Mouse (Mus musculus): ENCODE measurements around the gene Efna3.
A peak's percentile ranks its signal among the peaks of the same experiment; 100 is the strongest.

The Efna3 gene

GRCm38 (mm10) chr3:89300514-89300913, 22.3 kb downstream of the Efna3 start:
- peaks cover 17% of the 10 kb centered on the region; the same call in 1 of the 2 replicates for H3K27me3 ChIP-seq (ENCODE audit: insufficient read depth, low read length)
- no peaks in the 10 kb centered on the region for H3K36me3 ChIP-seq (ENCODE audit: insufficient read depth, low read length)
- H3K4me1 ChIP-seq (replicated peaks; ENCODE audit: low read depth, low read length), result peaks cover 41% of the 10 kb centered on the region
- H3K4me3 ChIP-seq (replicated peaks; ENCODE audit: low read length), result no peak overlapping the region
- TF ChIP-seq NANOG (IDR thresholded peaks at IDR 0.05; ENCODE audit: borderline replicate concordance, low read length) (no peak), POU5F1 (IDR thresholded peaks at IDR 0.05; ENCODE audit: borderline replicate concordance, low read length) (no peak), CTCF (conservative IDR thresholded peaks at IDR 0.05; ENCODE audit: low read length) (no peak)
- no peaks in the 10 kb centered on the region for H3K9me3 ChIP-seq (ENCODE audit: low read length)

GRCm38 (mm10) chr3:89300071-89300470, 22.7 kb downstream of the Efna3 start:
- no peaks in the 10 kb centered on the region for H3K36me3 ChIP-seq (ENCODE audit: insufficient read depth, low read length)
- peaks cover 17% of the 10 kb centered on the region; the same call in 1 of the 2 replicates for H3K27me3 ChIP-seq (ENCODE audit: insufficient read depth, low read length)
- peak overlapping the region; percentile 48; the same call in 1 of the 2 replicates for H3K4me3 ChIP-seq (replicated peaks; ENCODE audit: low read length)
- TF ChIP-seq POU5F1 (IDR thresholded peaks at IDR 0.05; ENCODE audit: borderline replicate concordance, low read length) (no peak), NANOG (IDR thresholded peaks at IDR 0.05; ENCODE audit: borderline replicate concordance, low read length) (no peak), CTCF (conservative IDR thresholded peaks at IDR 0.05; ENCODE audit: low read length) (no peak)
- H3K4me1 ChIP-seq (replicated peaks; ENCODE audit: low read depth, low read length), result peaks cover 37% of the 10 kb centered on the region
- no peaks in the 10 kb centered on the region for H3K9me3 ChIP-seq (ENCODE audit: low read length)

- Histone ChIP-seq H3K36me3 (ENCODE audit: insufficient read depth, low read length) (no peaks in the 10 kb centered on the region), H3K4me1 (replicated peaks; ENCODE audit: low read depth, low read length) (peaks cover 31% of the 10 kb centered on the region), H3K27me3 (ENCODE audit: insufficient read depth, low read length) (peaks cover 14% of the 10 kb centered on the region; the same call in 1 of the 2 replicates), H3K4me3 (replicated peaks; ENCODE audit: low read length) (peak overlapping the region; percentile 48), H3K9me3 (ENCODE audit: low read length) (no peaks in the 10 kb centered on the region)
- TF ChIP-seq POU5F1 (IDR thresholded peaks at IDR 0.05; ENCODE audit: borderline replicate concordance, low read length) (no peak), NANOG (IDR thresholded peaks at IDR 0.05; ENCODE audit: borderline replicate concordance, low read length) (no peak), CTCF (conservative IDR thresholded peaks at IDR 0.05; ENCODE audit: low read length) (no peak)
Measured at GRCm38 (mm10) chr3:89299499-89299898, 23.3 kb downstream of the Efna3 start.

GRCm38 (mm10) chr3:89298908-89299307, 23.9 kb downstream of the Efna3 start:
- no peak for TF ChIP-seq NANOG (IDR thresholded peaks at IDR 0.05; ENCODE audit: borderline replicate concordance, low read length)
- TF ChIP-seq CTCF (conservative IDR thresholded peaks at IDR 0.05; ENCODE audit: low read length), result no peak
- no peak for TF ChIP-seq POU5F1 (IDR thresholded peaks at IDR 0.05; ENCODE audit: borderline replicate concordance, low read length)
- Histone ChIP-seq H3K4me1 (replicated peaks; ENCODE audit: low read depth, low read length) (peaks cover 27% of the 10 kb centered on the region), H3K27me3 (ENCODE audit: insufficient read depth, low read length) (peaks cover 14% of the 10 kb centered on the region; the same call in 1 of the 2 replicates), H3K9me3 (ENCODE audit: low read length) (no peaks in the 10 kb centered on the region), H3K36me3 (ENCODE audit: insufficient read depth, low read length) (no peaks in the 10 kb centered on the region), H3K4me3 (replicated peaks; ENCODE audit: low read length) (no peak overlapping the region)

GRCm38 (mm10) chr3:89296761-89297396, 25.9 kb downstream of the Efna3 start:
- H3K4me3 ChIP-seq (replicated peaks; ENCODE audit: low read length), result no peak overlapping the region
- H3K36me3 ChIP-seq (ENCODE audit: insufficient read depth, low read length), result no peaks in the 10 kb centered on the region
- peaks cover 27% of the 10 kb centered on the region for H3K4me1 ChIP-seq (replicated peaks; ENCODE audit: low read depth, low read length)
- no peaks in the 10 kb centered on the region for H3K9me3 ChIP-seq (ENCODE audit: low read length)
- TF ChIP-seq NANOG (IDR thresholded peaks at IDR 0.05; ENCODE audit: borderline replicate concordance, low read length), result no peak
- no peak for TF ChIP-seq POU5F1 (IDR thresholded peaks at IDR 0.05; ENCODE audit: borderline replicate concordance, low read length)
- peaks cover 10% of the 10 kb centered on the region; the same call in 1 of the 2 replicates for H3K27me3 ChIP-seq (ENCODE audit: insufficient read depth, low read length)

- TF ChIP-seq POU5F1 (IDR thresholded peaks at IDR 0.05; ENCODE audit: borderline replicate concordance, low read length) (no peak), NANOG (IDR thresholded peaks at IDR 0.05; ENCODE audit: borderline replicate concordance, low read length) (no peak), CTCF (conservative IDR thresholded peaks at IDR 0.05; ENCODE audit: low read length) (no peak)
- Histone ChIP-seq H3K36me3 (ENCODE audit: insufficient read depth, low read length) (no peaks in the 10 kb centered on the region), H3K4me1 (replicated peaks; ENCODE audit: low read depth, low read length) (peaks cover 27% of the 10 kb centered on the region), H3K4me3 (replicated peaks; ENCODE audit: low read length) (no peak overlapping the region), H3K9me3 (ENCODE audit: low read length) (no peaks in the 10 kb centered on the region), H3K27me3 (ENCODE audit: insufficient read depth, low read length) (peaks cover 10% of the 10 kb centered on the region; the same call in 1 of the 2 replicates)
Measured at GRCm38 (mm10) chr3:89295685-89296230, 27.0 kb downstream of the Efna3 start.

- no peak overlapping the region for H3K4me3 ChIP-seq (replicated peaks; ENCODE audit: low read length)
- peaks cover 15% of the 10 kb centered on the region for H3K4me1 ChIP-seq (replicated peaks; ENCODE audit: low read depth, low read length)
- TF ChIP-seq NANOG (IDR thresholded peaks at IDR 0.05; ENCODE audit: borderline replicate concordance, low read length) (no peak), CTCF (conservative IDR thresholded peaks at IDR 0.05; ENCODE audit: low read length) (no peak)
- no peaks in the 10 kb centered on the region for H3K9me3 ChIP-seq (ENCODE audit: low read length)
- 0 out of 2 replicates have a peak, but pooled peaks cover 4% of the 10 kb centered on the region for H3K27me3 ChIP-seq (ENCODE audit: insufficient read depth, low read length)
- H3K36me3 ChIP-seq (ENCODE audit: insufficient read depth, low read length), result no peaks in the 10 kb centered on the region
Measured at GRCm38 (mm10) chr3:89294195-89294594, 28.6 kb downstream of the Efna3 start.

GRCm38 (mm10) chr3:89293247-89293918, 29.4 kb downstream of the Efna3 start:
- Histone ChIP-seq H3K4me1 (replicated peaks; ENCODE audit: low read depth, low read length) (peaks cover 11% of the 10 kb centered on the region), H3K9me3 (ENCODE audit: low read length) (no peaks in the 10 kb centered on the region), H3K4me3 (replicated peaks; ENCODE audit: low read length) (no peak overlapping the region), H3K27me3 (ENCODE audit: insufficient read depth, low read length) (0 out of 2 replicates have a peak, but pooled peaks cover 3% of the 10 kb centered on the region), H3K36me3 (ENCODE audit: insufficient read depth, low read length) (no peaks in the 10 kb centered on the region)
- TF ChIP-seq CTCF (conservative IDR thresholded peaks at IDR 0.05; ENCODE audit: low read length) (no peak), POU5F1 (IDR thresholded peaks at IDR 0.05; ENCODE audit: borderline replicate concordance, low read length) (no peak), NANOG (IDR thresholded peaks at IDR 0.05; ENCODE audit: borderline replicate concordance, low read length) (no peak)
